ENCODE assay signal across 29 mouse cellular contexts in the genomic region with DNA sequence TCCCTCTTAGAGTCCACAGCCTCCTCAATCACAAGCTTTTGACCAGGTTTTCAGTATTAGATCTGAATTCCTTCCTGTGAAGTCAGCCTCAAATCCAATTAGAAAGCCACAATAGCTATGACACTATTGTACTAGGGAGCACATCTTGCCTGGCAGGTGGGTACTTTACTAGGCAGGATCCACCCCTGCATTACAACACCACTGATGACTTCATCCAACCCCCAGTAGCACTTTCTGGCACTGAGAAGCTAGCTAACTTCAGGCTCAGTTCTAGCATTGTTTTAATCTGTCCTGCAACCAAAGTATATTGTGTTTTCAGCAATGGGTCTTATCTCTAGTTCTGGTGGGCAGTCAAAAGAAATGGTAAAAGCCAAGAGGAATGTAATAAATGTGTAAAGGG.
A peak's percentile ranks its signal among the peaks of the same experiment; 100 is the strongest.
DNase-seq lines count a peak whose midpoint lies in the region; ATAC-seq and TF ChIP-seq lines count a peak whose summit lies in the region.
"Had no signal": no experiment of that assay in that cellular context is flagged by ENCODE, and none has a peak within 500 bp of the region (broad histone marks: within the 10 kb centered on the region; RNA-seq: fewer than 3 reads in every experiment).

No protein-coding gene starts in this region.

- TF ChIP-seq CTCF in gastrocnemius, adult 2 months (IDR thresholded peaks at IDR 0.05), result no peak

- peak overlapping the region; percentile 48 for H3K27ac ChIP-seq in gastrocnemius, adult 2 months
- H3K27ac ChIP-seq in heart, embryonic 13.5 days (replicated peaks), result peak overlapping the region; percentile 12; the same call in 1 of the 2 replicates
- H3K27ac ChIP-seq in heart, embryonic 11.5 days (ENCODE audit: low read depth, low read length), result no peak overlapping the region
- 0 out of 2 replicates have a peak overlapping the region, but pooled peaks have one; percentile 4 for H3K27ac ChIP-seq in lung, embryonic 15.5 days
- H3K27ac ChIP-seq: embryonic facial prominence, embryonic 12.5 days; embryonic facial prominence, embryonic 15.5 days; heart, embryonic 15.5 days; hindbrain, embryonic 14.5 days; hindbrain, postnatal 0 days had no signal

- H3K9ac ChIP-seq in heart, embryonic 13.5 days, result no peak overlapping the region
- H3K9ac ChIP-seq in heart, embryonic 11.5 days (ENCODE audit: low read depth, low read length), result no peak overlapping the region
- no peak overlapping the region for H3K9ac ChIP-seq in lung, embryonic 15.5 days
- H3K9ac ChIP-seq: embryonic facial prominence, embryonic 12.5 days; embryonic facial prominence, embryonic 15.5 days; forebrain, postnatal 0 days; heart, embryonic 15.5 days; hindbrain, embryonic 14.5 days had no signal

- no peaks in the 10 kb centered on the region for H3K27me3 ChIP-seq in heart, embryonic 13.5 days (replicated peaks)
- H3K27me3 ChIP-seq in heart, embryonic 11.5 days (ENCODE audit: control insufficient read depth, insufficient read depth, low read length), result no peaks in the 10 kb centered on the region
- H3K27me3 ChIP-seq in lung, embryonic 15.5 days, result no peaks in the 10 kb centered on the region
- H3K27me3 ChIP-seq: CH12.LX; embryonic facial prominence, embryonic 12.5 days; embryonic facial prominence, embryonic 15.5 days; heart, embryonic 15.5 days; Patski had no signal

- peaks cover 19% of the 10 kb centered on the region for H3K4me1 ChIP-seq in heart, embryonic 13.5 days
- no peaks in the 10 kb centered on the region for H3K4me1 ChIP-seq in heart, embryonic 11.5 days (ENCODE audit: control insufficient read depth, insufficient read depth, low read length)
- peaks cover 40% of the 10 kb centered on the region for H3K4me1 ChIP-seq in lung, embryonic 15.5 days
- H3K4me1 ChIP-seq: embryonic facial prominence, embryonic 12.5 days had no signal

- H3K4me3 ChIP-seq in gastrocnemius, adult 2 months, result no peak overlapping the region
- no peak overlapping the region for H3K4me3 ChIP-seq in heart, embryonic 13.5 days
- no peak overlapping the region for H3K4me3 ChIP-seq in heart, embryonic 11.5 days (ENCODE audit: low read depth, low read length)
- no peak overlapping the region for H3K4me3 ChIP-seq in lung, embryonic 15.5 days
- H3K4me3 ChIP-seq: embryonic facial prominence, embryonic 12.5 days; embryonic facial prominence, embryonic 15.5 days; heart, embryonic 15.5 days had no signal

- H3K36me3 ChIP-seq in heart, embryonic 13.5 days, result no peaks in the 10 kb centered on the region
- no peaks in the 10 kb centered on the region for H3K36me3 ChIP-seq in heart, embryonic 11.5 days (ENCODE audit: control insufficient read depth, insufficient read depth, low read length)
- no peaks in the 10 kb centered on the region for H3K36me3 ChIP-seq in lung, embryonic 15.5 days
- H3K36me3 ChIP-seq: embryonic facial prominence, embryonic 12.5 days; embryonic facial prominence, embryonic 15.5 days; G1E; heart, embryonic 15.5 days had no signal

- no peak overlapping the region for H3K4me2 ChIP-seq in heart, embryonic 13.5 days
- no peak overlapping the region for H3K4me2 ChIP-seq in heart, embryonic 11.5 days
- no peak overlapping the region for H3K4me2 ChIP-seq in lung, embryonic 15.5 days
- H3K4me2 ChIP-seq: embryonic facial prominence, embryonic 12.5 days; embryonic facial prominence, embryonic 15.5 days; heart, embryonic 15.5 days; hindbrain, embryonic 14.5 days had no signal

- intact Hi-C loops in gastrocnemius, adult 2 months (cut with DNase I), result no loop called here

- no peaks in the 10 kb centered on the region for H3K9me3 ChIP-seq in heart, embryonic 13.5 days
- no peaks in the 10 kb centered on the region for H3K9me3 ChIP-seq in heart, embryonic 11.5 days (replicated peaks; ENCODE audit: control insufficient read depth, low read length)
- H3K9me3 ChIP-seq in lung, embryonic 15.5 days, result no peaks in the 10 kb centered on the region
- H3K9me3 ChIP-seq: embryonic facial prominence, embryonic 12.5 days; embryonic facial prominence, embryonic 15.5 days; heart, embryonic 15.5 days had no signal

- DNase-seq in gastrocnemius, adult 2 months, result no peak
- no peak for DNase-seq in gastrocnemius, postnatal 4 days (ENCODE audit: low spot score in 2 of 2)
- DNase-seq in lung, postnatal 36 days, result no peak
- peak; percentile 44 for DNase-seq in 3T3-L1 (ENCODE audit: low read depth, low spot score)
- no peak for DNase-seq in cerebellum, postnatal 14 days
- DNase-seq: adrenal gland, postnatal 10 days; adrenal gland, postnatal 36 days; B cell, adult 2 months; cerebellum, adult 18-20 months; cerebellum, adult 9-10 months; cerebellum, postnatal 25 days; forebrain, postnatal 0 days; gastrocnemius, postnatal 25 days; heart, adult 18-20 months; heart, postnatal 14 days; heart, postnatal 4 days had no signal

- ATAC-seq in heart, embryonic 13.5 days (ENCODE audit: extremely low read depth, insufficient number of reproducible peaks, low FRiP score, low TSS enrichment), result no peak
- no peak for ATAC-seq in heart, embryonic 11.5 days (replicated peaks; ENCODE audit: insufficient number of reproducible peaks, low FRiP score, low TSS enrichment)
- no peak for ATAC-seq in lung, embryonic 15.5 days (ENCODE audit: borderline replicate concordance, extremely low read depth, low FRiP score, low TSS enrichment)
- ATAC-seq: forebrain, embryonic 14.5 days; forebrain, postnatal 0 days; hindbrain, postnatal 0 days; inflammation-experienced regulatory T-cells, adult 6 months; Patski had no signal
